Mouse (Mus musculus): ENCODE measurements around the gene Rhod. TPM values are rescaled to one million over a fixed set of nuclear protein-coding genes. Genes with fewer than 3 reads are reported as not detected.
"Not testable (repeated sequence)": the region's sequence is repeated elsewhere in the genome, so short reads cannot be mapped to it uniquely, and the experiment has no call there.

Rhod gene
- total and polyA plus RNA-seq, 3 experiments: 5.3 to 8.5 (median 5.5) TPM

DNA sequence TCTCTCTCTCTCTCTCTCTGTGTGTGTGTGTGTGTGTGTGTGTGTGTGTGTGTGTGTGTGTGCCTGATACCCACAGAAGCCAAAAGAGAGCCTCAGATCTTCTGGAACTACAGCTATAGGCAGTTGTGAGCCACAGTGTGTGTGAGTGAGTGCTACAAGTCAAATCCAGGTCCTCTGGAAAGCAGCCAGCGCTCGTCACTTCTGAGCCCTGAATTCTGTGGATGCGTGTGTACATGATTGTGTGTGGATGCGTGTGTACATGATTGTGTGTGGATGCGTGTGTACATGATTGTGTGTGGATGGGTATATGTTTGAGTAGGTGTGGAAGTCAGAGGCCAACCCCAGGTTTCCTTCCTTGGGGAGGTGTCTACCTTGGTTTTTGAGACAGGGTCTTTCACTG lies 34.3 kb upstream of the Rhod start:
- Histone ChIP-seq H3K27me3 (ENCODE audit: control insufficient read depth, insufficient read depth, low read length) (no peaks in the 10 kb centered on the region), H3K9ac (ENCODE audit: low read depth, low read length) (no peak overlapping the region), H3K27ac (no peak overlapping the region), H3K36me3 (ENCODE audit: control insufficient read depth, insufficient read depth, low read length) (no peaks in the 10 kb centered on the region), H3K4me3 (no peak overlapping the region), H3K79me2 (replicated peaks; ENCODE audit: control insufficient read depth, insufficient read depth, low read length) (no peaks in the 10 kb centered on the region), H3K4me1 (ENCODE audit: control insufficient read depth, insufficient read depth, low read length) (no peaks in the 10 kb centered on the region)
- WGBS: 78% methylated on average over 5 of the region's 5 CpGs
- intact Hi-C loops (cut with DNase I): no loop called here
- TF ChIP-seq POLR2A (IDR thresholded peaks at IDR 0.05; ENCODE audit: insufficient read depth, low read depth, low read length): no peak
- no peak for TF ChIP-seq CTCF (IDR thresholded peaks at IDR 0.05)
- no peak for TF ChIP-seq EP300 (IDR thresholded peaks at IDR 0.05; ENCODE audit: insufficient read depth, low read depth, low read length)
- no peak for DNase-seq

DNA sequence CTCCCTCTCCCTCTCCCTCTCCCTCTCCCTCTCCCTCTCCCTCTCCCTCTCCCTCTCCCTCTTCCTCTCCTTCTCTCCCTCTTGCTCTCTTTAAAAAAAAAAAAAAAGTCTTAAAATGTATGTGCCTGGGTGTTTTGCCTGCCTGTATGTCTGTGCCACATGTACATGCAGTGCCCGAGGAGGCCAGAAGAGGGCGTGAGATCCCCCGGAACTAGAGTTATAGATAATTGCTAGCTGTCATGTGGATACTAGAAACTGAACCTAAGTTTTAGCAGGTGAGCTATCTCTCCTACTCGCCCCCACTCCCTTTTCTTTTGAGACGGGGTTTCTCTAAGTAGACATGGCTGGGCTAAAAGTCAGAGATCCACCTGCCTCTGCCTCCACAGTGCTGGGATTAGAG lies 29.1 kb upstream of the Rhod start:
- intact Hi-C loops (cut with DNase I): no loop called here
- no peak for DNase-seq
- Histone ChIP-seq H3K4me1 (ENCODE audit: control insufficient read depth, insufficient read depth, low read length) (no peaks in the 10 kb centered on the region), H3K36me3 (ENCODE audit: control insufficient read depth, insufficient read depth, low read length) (no peaks in the 10 kb centered on the region), H3K79me2 (replicated peaks; ENCODE audit: control insufficient read depth, insufficient read depth, low read length) (no peaks in the 10 kb centered on the region), H3K9ac (ENCODE audit: low read depth, low read length) (no peak overlapping the region), H3K27me3 (ENCODE audit: control insufficient read depth, insufficient read depth, low read length) (no peaks in the 10 kb centered on the region), H3K27ac (no peak overlapping the region), H3K4me3 (no peak overlapping the region)
- peak; percentile 22 for TF ChIP-seq CTCF (IDR thresholded peaks at IDR 0.05)
- TF ChIP-seq EP300 (IDR thresholded peaks at IDR 0.05; ENCODE audit: insufficient read depth, low read depth, low read length): no peak
- WGBS: 31% methylated on average over 5 of the region's 5 CpGs

DNA sequence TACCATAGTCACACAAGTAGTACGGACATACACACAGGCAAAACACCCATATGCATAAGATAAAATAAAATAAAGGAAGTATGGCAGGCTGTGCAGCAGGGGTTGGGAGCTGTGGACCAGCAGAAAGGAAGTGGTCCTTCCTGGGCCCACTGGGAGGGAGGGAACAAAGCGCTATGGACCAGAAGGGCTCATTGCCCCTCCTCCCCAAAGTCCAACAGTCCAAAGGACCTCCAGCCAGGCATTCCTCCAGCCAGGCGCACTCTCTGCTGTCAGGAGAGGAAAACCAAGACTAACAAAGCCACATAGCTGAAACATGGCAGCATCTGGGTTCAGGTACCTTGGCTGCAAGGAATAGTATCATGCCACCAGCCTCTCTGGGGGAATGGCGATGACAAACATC lies 25.4 kb upstream of the Rhod start:
- intact Hi-C loops (cut with DNase I): no loop called here
- Histone ChIP-seq H3K27me3 (ENCODE audit: control insufficient read depth, insufficient read depth, low read length) (no peaks in the 10 kb centered on the region), H3K4me1 (ENCODE audit: control insufficient read depth, insufficient read depth, low read length) (no peaks in the 10 kb centered on the region), H3K4me3 (no peak overlapping the region), H3K36me3 (ENCODE audit: control insufficient read depth, insufficient read depth, low read length) (no peaks in the 10 kb centered on the region), H3K9ac (ENCODE audit: low read depth, low read length) (no peak overlapping the region), H3K79me2 (replicated peaks; ENCODE audit: control insufficient read depth, insufficient read depth, low read length) (no peaks in the 10 kb centered on the region), H3K27ac (no peak overlapping the region)
- DNase-seq: no peak
- 73% methylated on average over 4 of the region's 4 CpGs for WGBS
- no peak for TF ChIP-seq EP300 (IDR thresholded peaks at IDR 0.05; ENCODE audit: insufficient read depth, low read depth, low read length)
- TF ChIP-seq POLR2A (IDR thresholded peaks at IDR 0.05; ENCODE audit: insufficient read depth, low read depth, low read length): no peak
- no peak for TF ChIP-seq CTCF (IDR thresholded peaks at IDR 0.05)

DNA sequence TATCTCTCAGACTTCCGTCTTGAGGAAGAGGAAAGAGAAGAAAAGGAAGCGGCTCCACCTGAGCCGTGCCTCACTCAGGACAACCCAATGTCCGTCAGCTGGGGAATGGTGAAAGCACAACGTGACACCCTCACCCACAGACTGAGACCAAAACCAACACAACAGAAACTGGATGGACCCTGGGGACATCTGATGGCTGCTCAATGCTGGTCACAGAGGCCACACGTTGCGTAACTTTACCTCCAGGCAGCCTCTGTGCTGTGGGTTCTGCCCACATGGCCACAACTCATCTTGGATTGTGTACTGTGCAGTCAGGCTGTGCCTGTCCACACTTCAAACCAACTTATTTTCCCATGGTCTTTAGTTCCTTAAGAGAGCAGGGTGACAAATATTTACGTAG lies 22.7 kb upstream of the Rhod start:
- no peak for DNase-seq
- TF ChIP-seq EP300 (IDR thresholded peaks at IDR 0.05; ENCODE audit: insufficient read depth, low read depth, low read length): no peak
- TF ChIP-seq POLR2A (IDR thresholded peaks at IDR 0.05; ENCODE audit: insufficient read depth, low read depth, low read length): no peak
- TF ChIP-seq CTCF (IDR thresholded peaks at IDR 0.05): no peak
- intact Hi-C loops (cut with DNase I): no loop called here
- Histone ChIP-seq H3K4me1 (ENCODE audit: control insufficient read depth, insufficient read depth, low read length) (no peaks in the 10 kb centered on the region), H3K36me3 (ENCODE audit: control insufficient read depth, insufficient read depth, low read length) (no peaks in the 10 kb centered on the region), H3K4me3 (no peak overlapping the region), H3K27me3 (ENCODE audit: control insufficient read depth, insufficient read depth, low read length) (no peaks in the 10 kb centered on the region), H3K79me2 (replicated peaks; ENCODE audit: control insufficient read depth, insufficient read depth, low read length) (no peaks in the 10 kb centered on the region), H3K27ac (no peak overlapping the region), H3K9ac (ENCODE audit: low read depth, low read length) (no peak overlapping the region)
- WGBS: 66% methylated on average over 8 of the region's 8 CpGs

DNA sequence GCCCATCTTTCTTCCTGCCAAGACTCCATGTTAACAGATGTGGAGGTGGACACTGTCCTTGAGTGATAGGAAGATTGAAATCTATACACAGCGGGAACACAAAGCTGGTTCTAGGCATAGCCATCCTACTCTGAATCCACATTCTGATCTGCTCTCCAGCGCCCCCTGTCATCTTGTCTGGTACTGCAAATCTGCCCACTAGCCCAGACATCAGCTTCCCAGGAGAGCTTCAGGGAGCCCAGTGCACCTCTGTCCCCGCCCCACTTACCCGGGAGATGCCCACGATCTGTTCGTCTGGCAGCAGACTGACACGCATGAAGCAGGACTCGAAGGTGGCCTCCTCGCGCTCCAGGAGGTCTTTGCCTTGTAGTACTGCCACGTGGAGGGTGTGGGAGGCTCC lies 17.0 kb upstream of the Rhod start:
- TF ChIP-seq CTCF (IDR thresholded peaks at IDR 0.05) (peak; percentile 71), POLR2A (IDR thresholded peaks at IDR 0.05; ENCODE audit: insufficient read depth, low read depth, low read length) (no peak)
- H3K27me3 ChIP-seq (ENCODE audit: control insufficient read depth, insufficient read depth, low read length): no peaks in the 10 kb centered on the region; the same call in 1 of the 2 replicates
- peak; percentile 28 to 65 for DNase-seq
- intact Hi-C loops (cut with DNase I): no loop called here
- WGBS: 17% methylated on average over 11 of the region's 11 CpGs
- H3K36me3 ChIP-seq (ENCODE audit: control insufficient read depth, insufficient read depth, low read length): no peaks in the 10 kb centered on the region
- no peak overlapping the region for H3K9ac ChIP-seq (ENCODE audit: low read depth, low read length)
- H3K4me1 ChIP-seq (ENCODE audit: control insufficient read depth, insufficient read depth, low read length): no peaks in the 10 kb centered on the region
- H3K79me2 ChIP-seq (replicated peaks; ENCODE audit: control insufficient read depth, insufficient read depth, low read length): no peaks in the 10 kb centered on the region
- H3K27ac ChIP-seq: no peak overlapping the region
- H3K4me3 ChIP-seq: no peak overlapping the region

DNA sequence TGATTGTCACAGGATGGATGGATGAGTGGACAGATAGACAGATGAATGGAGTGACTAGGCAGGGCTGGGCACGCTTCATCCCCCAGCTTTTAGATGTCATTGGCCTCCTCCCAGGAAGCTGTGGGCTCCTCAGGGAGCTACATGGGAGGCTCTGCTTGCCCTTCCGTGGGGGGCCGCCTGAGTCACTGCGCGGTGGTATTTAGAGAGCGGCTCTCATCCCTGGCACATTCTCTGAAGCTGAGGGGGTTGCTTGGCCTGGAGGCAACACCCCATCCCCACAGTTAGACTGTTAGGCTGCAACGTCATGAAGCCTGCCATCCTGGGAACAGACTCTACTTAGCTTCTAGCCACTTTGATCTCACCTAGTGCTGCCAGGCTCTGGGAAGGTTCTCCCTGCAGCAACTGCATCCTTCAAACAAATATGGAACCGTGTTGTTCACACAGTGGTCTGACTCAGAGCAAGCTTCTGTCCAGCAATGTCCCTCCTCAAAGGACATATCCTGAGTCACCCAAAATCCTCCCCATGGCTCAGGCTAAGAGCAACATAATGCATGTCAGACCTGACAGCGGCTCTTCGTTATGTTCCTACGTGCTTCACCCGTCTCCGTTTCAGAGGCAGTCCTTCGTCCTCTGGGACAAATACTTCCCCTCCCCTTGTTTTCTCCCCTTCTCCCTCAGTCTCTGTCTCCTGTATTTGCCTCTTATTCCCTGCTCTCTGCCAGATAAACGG lies 16.0 kb upstream of the Rhod start:
- Histone ChIP-seq H3K27me3 (ENCODE audit: control insufficient read depth, insufficient read depth, low read length) (no peaks in the 10 kb centered on the region; the same call in 1 of the 2 replicates), H3K79me2 (replicated peaks; ENCODE audit: control insufficient read depth, insufficient read depth, low read length) (no peaks in the 10 kb centered on the region), H3K27ac (no peak overlapping the region), H3K4me1 (ENCODE audit: control insufficient read depth, insufficient read depth, low read length) (no peaks in the 10 kb centered on the region), H3K36me3 (ENCODE audit: control insufficient read depth, insufficient read depth, low read length) (no peaks in the 10 kb centered on the region), H3K9ac (ENCODE audit: low read depth, low read length) (no peak overlapping the region), H3K4me3 (no peak overlapping the region)
- intact Hi-C loops (cut with DNase I): no loop called here
- no peak for DNase-seq
- 72% methylated on average over 15 of the region's 15 CpGs for WGBS
- TF ChIP-seq EP300 (IDR thresholded peaks at IDR 0.05; ENCODE audit: insufficient read depth, low read depth, low read length) (no peak), POLR2A (IDR thresholded peaks at IDR 0.05; ENCODE audit: insufficient read depth, low read depth, low read length) (no peak), CTCF (IDR thresholded peaks at IDR 0.05) (no peak)

DNA sequence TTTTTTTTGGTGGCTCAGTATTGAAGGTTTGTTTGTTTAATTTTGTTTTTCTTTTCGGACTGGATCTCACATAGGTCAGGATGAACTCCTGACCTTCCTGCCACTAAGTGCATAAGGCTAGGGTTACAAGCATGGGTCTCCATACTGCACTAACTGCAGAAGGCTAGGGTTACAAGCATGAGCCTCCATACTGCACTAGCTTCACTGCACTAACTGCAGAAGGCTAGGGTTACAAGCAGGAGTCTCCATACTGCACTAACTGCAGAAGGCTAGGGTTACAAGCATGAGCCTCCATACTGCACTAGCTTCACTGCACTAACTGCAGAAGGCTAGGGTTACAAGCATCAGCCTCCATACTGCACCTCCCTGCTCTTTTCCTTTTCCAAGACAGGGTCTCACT lies 14.8 kb upstream of the Rhod start:
- H3K79me2 ChIP-seq (replicated peaks; ENCODE audit: control insufficient read depth, insufficient read depth, low read length); intact Hi-C loops (cut with DNase I); H3K4me1 ChIP-seq (ENCODE audit: control insufficient read depth, insufficient read depth, low read length); H3K4me3 ChIP-seq; H3K9ac ChIP-seq (ENCODE audit: low read depth, low read length); H3K27me3 ChIP-seq (ENCODE audit: control insufficient read depth, insufficient read depth, low read length); H3K36me3 ChIP-seq (ENCODE audit: control insufficient read depth, insufficient read depth, low read length); DNase-seq; H3K27ac ChIP-seq: not testable (repeated sequence)
- WGBS: 42% methylated on average over 1 of the region's 1 CpGs
